Mouse (Mus musculus) neural tube, embryonic 14.5 days (tissue): ENCODE results near the gene Myl6b. TPM values are rescaled to one million over a fixed set of nuclear protein-coding genes. Genes with fewer than 3 reads are reported as not detected.
"Not testable (repeated sequence)": the region's sequence is repeated elsewhere in the genome, so short reads cannot be mapped to it uniquely, and the experiment has no call there.

Experiments
- ATAC-seq: fragments of 200-750 bp; cut with Nextera tagmentation; 2 replicates; pipeline ENCODE4 v1.8.0; 2017; ENCODE audit warnings: low read depth, mild to moderate bottlenecking, moderate TSS enrichment, moderate library complexity
- H3K27ac ChIP-seq: fragments of 300-500 bp; sonication (generic); 2 replicates; pipeline ENCODE4 v1.5.1; 2014; ENCODE audit warnings: low read depth, mild to moderate bottlenecking, control low read depth, low read length, moderate library complexity, mixed read lengths
- H3K27me3 ChIP-seq: fragments of 300-500 bp; sonication (generic); 2 replicates; pipeline ENCODE4 v1.6.1; 2014; ENCODE audit warnings: low read length; ENCODE audit not compliant: control insufficient read depth, insufficient read depth
- H3K36me3 ChIP-seq: fragments of 300-500 bp; sonication (generic); 2 replicates; pipeline ENCODE4 v1.6.1; 2014; ENCODE audit warnings: low read length, mixed read lengths; ENCODE audit not compliant: control insufficient read depth, insufficient read depth
- H3K4me1 ChIP-seq: fragments of 300-500 bp; sonication (generic); 2 replicates; pipeline ENCODE4 v1.6.1; 2014; ENCODE audit warnings: low read length; ENCODE audit not compliant: control insufficient read depth, insufficient read depth
- H3K4me2 ChIP-seq: fragments of 300-500 bp; sonication (generic); 2 replicates; pipeline ENCODE4 v1.6.1; 2014; ENCODE audit warnings: mild to moderate bottlenecking, low read depth, low read length, control low read depth
- H3K4me3 ChIP-seq: fragments of 300-500 bp; sonication (generic); 2 replicates; pipeline ENCODE4 v1.5.1; 2014; ENCODE audit warnings: low read depth, low read length, control low read depth, mixed read lengths
- H3K9ac ChIP-seq: fragments of 300-500 bp; sonication (generic); replicated peaks from 2 replicates; pipeline ENCODE4 v1.6.1; 2014; ENCODE audit warnings: low read depth, mild to moderate bottlenecking, control low read depth, low read length, mixed read lengths
- H3K9me3 ChIP-seq: fragments of 300-500 bp; sonication (generic); 2 replicates; pipeline ENCODE4 v1.6.1; 2016; ENCODE audit warnings: low read length; ENCODE audit not compliant: control insufficient read depth
- WGBS: fragments of 180-500 bp; shearing (Covaris S2); extraction: QIAGEN DNeasy Blood & Tissue Kit; methylation state at CpG from one replicate; pipeline ENCODE4 v1.1.7; 2014; 5-methylcytosine and 5-hydroxymethylcytosine counted together
- polyA plus RNA-seq: library from polyadenylated mRNA; unstranded; fragments of >200 nt; fragmentation: Nextera tagmentation; extraction: Ambion mirVana; gene quantifications from 2 replicates; pipeline ENCODE4 v1.2.1, GENCODE M21; 2014

The Myl6b gene
- polyA plus RNA-seq, 1 experiment from 2014 or later: 8.9 TPM

DNA sequence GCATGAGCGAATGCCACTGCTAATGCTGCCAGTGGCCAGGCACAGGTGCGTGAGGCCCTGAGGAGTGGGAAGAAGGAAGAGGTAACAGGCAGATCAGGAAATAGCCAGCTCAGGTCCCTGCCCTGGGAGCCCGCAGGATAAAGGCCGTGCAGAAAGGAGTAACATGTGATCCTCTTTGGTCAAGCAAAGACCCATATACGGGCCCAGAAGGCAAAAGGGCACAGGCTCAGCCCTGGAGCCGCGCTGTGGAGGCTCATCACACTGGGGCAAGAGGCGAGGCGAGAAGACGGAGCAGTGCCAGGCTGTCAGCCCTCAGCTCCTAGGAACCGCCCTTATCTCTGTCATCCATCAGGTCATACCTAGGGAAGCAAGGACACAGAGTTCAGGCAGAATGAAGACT is 11.8 kb upstream of the Myl6b start:
- Histone ChIP-seq H3K4me2 (no peak overlapping the region), H3K27ac (no peak overlapping the region), H3K9me3 (no peaks in the 10 kb centered on the region), H3K9ac (no peak overlapping the region), H3K36me3 (peaks cover 17% of the 10 kb centered on the region; the same call in 1 of the 2 replicates), H3K4me3 (no peak overlapping the region), H3K27me3 (no peaks in the 10 kb centered on the region), H3K4me1 (no peaks in the 10 kb centered on the region)
- no peak for ATAC-seq
- 91% methylated on average over 11 of the region's 11 CpGs for WGBS

DNA sequence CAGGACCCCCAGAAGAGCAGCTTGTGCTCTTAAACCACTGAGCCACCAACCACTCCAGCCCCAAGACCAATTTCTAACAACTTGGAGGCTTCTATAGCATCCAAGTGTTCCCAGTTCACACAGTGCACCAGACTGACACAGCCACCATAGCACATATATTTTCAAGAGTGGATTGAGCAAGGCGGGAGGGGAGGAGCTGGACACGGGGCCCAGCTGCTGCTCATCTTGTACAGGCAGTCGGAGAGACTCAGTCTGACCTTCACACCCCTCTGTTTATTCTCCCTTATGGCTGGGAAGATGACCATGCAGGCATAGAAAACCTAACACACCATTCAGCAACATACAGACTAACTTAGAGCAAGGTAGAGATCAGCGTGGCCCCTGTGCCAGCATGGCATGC is 11.3 kb upstream of the Myl6b start:
- Histone ChIP-seq H3K9me3 (no peaks in the 10 kb centered on the region), H3K36me3 (peaks cover 17% of the 10 kb centered on the region; the same call in 1 of the 2 replicates), H3K27ac (no peak overlapping the region), H3K4me3 (no peak overlapping the region), H3K4me2 (no peak overlapping the region), H3K9ac (no peak overlapping the region), H3K4me1 (no peaks in the 10 kb centered on the region), H3K27me3 (no peaks in the 10 kb centered on the region)
- WGBS: 88% methylated on average over 4 of the region's 4 CpGs
- no peak for ATAC-seq

DNA sequence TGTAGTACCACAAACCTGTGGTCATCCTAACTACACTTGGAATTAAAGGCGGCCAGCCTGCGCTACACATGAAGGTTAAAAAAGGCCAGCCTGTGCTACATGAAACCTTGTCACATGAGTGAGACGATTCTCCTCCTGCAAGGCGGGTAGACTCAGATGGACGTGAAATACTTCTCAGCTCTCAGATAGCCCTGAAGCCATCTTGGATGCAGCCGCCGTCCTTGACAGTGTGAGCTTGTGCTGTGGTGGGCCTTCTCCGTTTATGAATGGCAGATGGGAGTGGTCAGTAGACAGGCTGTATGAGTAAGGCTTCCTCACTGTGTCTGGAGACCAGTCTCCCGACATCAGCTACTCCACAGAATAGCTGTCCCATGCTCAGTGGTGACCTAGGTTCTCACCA is 10.7 kb upstream of the Myl6b start:
- no peaks in the 10 kb centered on the region for H3K9me3 ChIP-seq
- no peak for ATAC-seq
- peaks cover 17% of the 10 kb centered on the region; the same call in 1 of the 2 replicates for H3K36me3 ChIP-seq
- no peaks in the 10 kb centered on the region for H3K4me1 ChIP-seq
- H3K27ac ChIP-seq: no peak overlapping the region
- H3K4me3 ChIP-seq: no peak overlapping the region
- H3K27me3 ChIP-seq: no peaks in the 10 kb centered on the region
- H3K4me2 ChIP-seq: no peak overlapping the region
- 91% methylated on average over 9 of the region's 9 CpGs for WGBS
- no peak overlapping the region for H3K9ac ChIP-seq

DNA sequence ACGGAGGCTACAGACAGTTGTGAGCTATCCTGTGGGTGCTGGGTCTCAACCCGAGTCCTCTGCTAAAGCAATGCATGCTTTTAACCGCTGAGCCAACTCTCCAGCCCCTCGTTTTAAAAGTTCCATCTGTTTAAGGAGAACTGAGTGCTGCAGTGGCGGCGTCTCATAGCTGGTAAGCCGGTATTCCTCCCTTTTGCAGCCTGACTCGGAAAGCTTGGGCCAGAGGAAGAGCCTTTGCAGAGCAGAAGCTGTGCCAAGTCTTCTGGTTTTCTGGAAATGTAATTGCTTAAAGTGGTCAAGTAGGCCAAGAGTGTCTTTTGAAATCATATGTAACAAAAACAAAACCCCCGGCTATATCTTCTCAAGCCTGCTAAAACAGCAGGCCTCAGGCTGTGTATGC is 9.8 kb upstream of the Myl6b start:
- ATAC-seq: no peak
- H3K27me3 ChIP-seq: no peaks in the 10 kb centered on the region
- no peak overlapping the region for H3K4me3 ChIP-seq
- WGBS: 86% methylated on average over 9 of the region's 9 CpGs
- H3K36me3 ChIP-seq: peaks cover 17% of the 10 kb centered on the region; the same call in 1 of the 2 replicates
- no peak overlapping the region for H3K9ac ChIP-seq
- no peaks in the 10 kb centered on the region for H3K4me1 ChIP-seq
- H3K4me2 ChIP-seq: no peak overlapping the region
- no peak overlapping the region for H3K27ac ChIP-seq
- no peaks in the 10 kb centered on the region for H3K9me3 ChIP-seq

DNA sequence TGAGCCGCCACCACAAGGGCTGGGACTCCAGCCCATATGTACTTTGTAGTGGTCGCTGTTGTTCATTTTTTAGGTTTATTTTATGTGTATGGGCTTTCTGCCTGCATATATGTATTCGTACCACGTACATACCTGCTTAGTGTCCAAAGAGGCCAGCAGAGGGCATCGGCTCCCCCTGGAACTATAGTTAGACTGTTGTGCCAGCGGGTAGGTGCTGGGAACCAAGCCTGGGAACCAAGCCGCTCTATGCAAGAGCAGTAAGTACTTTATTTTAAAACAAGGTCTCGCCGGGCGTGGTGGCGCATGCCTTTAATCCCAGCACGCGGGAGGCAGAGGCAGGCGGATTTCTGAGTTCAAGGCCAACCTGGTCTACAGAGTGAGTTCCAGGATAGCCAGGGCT is 7.5 kb upstream of the Myl6b start:
- no peak overlapping the region for H3K27ac ChIP-seq
- no peak overlapping the region for H3K9ac ChIP-seq
- H3K4me3 ChIP-seq: no peak overlapping the region
- no peak for ATAC-seq
- H3K4me2 ChIP-seq: no peak overlapping the region
- H3K36me3 ChIP-seq: peaks cover 8% of the 10 kb centered on the region; the same call in 1 of the 2 replicates
- no peaks in the 10 kb centered on the region for H3K4me1 ChIP-seq
- no peaks in the 10 kb centered on the region for H3K9me3 ChIP-seq
- no peaks in the 10 kb centered on the region for H3K27me3 ChIP-seq
- WGBS: 95% methylated on average over 14 of the region's 14 CpGs

DNA sequence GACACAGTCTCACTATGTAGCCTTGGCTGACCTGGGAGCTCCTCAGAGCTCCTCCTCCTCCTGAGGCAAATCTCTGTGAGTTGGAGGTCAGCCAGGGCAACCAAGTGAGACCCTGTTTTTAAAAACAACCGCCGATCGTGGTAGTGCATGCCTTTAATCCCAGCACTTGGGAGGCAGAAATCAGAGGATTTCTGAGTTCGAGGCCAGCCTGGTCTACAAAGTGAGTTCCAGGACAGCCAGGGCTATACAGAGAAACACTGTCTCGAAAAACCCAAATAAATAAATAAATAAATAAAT is 6.8 kb upstream of the Myl6b start:
- not testable (repeated sequence) for H3K4me3 ChIP-seq, H3K4me2 ChIP-seq, H3K36me3 ChIP-seq, H3K4me1 ChIP-seq, ATAC-seq, H3K27ac ChIP-seq, H3K9ac ChIP-seq, H3K9me3 ChIP-seq, H3K27me3 ChIP-seq
- 83% methylated on average over 5 of the region's 5 CpGs for WGBS

DNA sequence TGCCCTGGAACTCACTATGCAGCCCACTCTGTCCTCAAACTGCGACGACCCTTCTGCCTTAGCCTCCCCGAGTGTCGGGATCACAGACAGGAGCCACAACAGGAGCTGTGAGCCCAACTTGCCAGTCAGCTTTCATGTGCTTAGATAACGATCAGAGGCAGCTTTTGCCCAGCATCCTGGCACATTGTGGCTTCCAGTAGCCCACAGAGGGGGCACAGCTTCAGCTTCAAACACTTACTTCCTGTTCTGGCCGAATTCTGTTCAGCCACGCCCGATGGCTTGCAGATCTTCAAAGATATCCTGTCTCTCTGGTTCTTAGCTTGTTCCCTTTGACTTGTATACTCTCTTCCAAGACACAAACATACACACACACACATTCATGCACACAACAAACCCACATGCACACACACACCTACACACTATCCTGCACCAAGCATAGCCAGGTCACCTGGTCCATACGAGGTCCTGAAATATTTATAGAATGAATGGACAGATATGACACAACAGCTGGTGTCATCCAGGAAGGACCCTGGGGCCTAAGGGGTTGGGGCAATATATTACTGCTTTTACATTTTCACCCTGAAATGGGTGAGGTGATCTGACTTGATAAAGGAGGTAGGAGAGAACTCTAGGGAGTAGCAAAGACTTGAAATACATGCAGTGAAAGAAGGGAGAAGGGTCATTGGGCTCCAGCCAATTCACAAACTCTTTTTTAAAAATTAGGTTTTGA is 6.3 kb upstream of the Myl6b start:
- 80% methylated on average over 9 of the region's 9 CpGs for WGBS
- Histone ChIP-seq H3K4me2 (no peak overlapping the region), H3K27ac (no peak overlapping the region), H3K4me1 (no peaks in the 10 kb centered on the region), H3K36me3 (0 out of 2 replicates have a peak, but pooled peaks cover 4% of the 10 kb centered on the region), H3K9me3 (no peaks in the 10 kb centered on the region), H3K4me3 (no peak overlapping the region), H3K9ac (no peak overlapping the region), H3K27me3 (no peaks in the 10 kb centered on the region)
- no peak for ATAC-seq

DNA sequence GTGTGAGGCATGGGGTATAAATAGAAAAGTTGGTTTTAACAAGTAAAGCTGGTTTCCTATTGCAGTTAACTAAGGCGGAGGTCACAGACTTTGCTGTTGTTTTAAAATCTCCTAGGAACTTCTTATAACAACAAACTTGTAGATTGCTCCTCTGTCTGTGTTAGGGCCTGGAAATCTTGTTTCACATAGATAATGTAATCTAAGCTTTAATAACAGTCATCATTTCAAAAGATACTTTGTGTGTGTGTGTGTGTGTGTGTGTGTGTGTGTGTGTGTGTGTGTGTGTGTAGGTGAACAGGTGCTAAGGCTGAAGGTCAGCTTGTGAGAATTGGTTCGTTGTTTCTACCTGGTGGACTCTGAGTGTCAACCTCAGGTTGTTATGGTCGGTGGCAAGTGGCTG is 5.5 kb upstream of the Myl6b start:
- Histone ChIP-seq H3K9ac (no peak overlapping the region), H3K4me3 (no peak overlapping the region), H3K36me3 (no peaks in the 10 kb centered on the region), H3K4me1 (peaks cover 6% of the 10 kb centered on the region; the same call in 1 of the 2 replicates), H3K27ac (no peak overlapping the region), H3K4me2 (no peak overlapping the region), H3K27me3 (no peaks in the 10 kb centered on the region), H3K9me3 (no peaks in the 10 kb centered on the region)
- whole genome bisulfite sequencing: 91% methylated on average over 3 of the region's 3 CpGs
- no peak for ATAC-seq

DNA sequence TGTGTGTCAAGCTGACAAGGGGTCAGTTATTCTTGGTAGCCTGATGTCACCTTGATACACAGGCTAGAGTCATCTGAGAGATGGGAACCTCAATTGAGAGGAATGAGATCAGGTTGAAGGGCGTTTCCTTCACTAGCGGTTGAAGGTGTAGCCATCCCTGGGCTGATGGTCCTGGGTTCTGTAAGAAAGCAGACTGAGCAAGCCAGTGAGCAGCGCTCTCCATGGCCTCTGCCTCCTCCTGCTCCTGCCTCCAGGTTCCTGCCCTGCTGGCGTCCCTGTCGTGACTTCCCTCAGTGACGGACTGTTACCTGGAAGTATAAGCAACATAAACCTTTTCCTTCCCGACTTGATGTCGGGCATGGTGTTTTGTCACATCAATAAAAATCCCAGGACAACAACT is 5.0 kb upstream of the Myl6b start:
- Histone ChIP-seq H3K4me2 (no peak overlapping the region), H3K9me3 (no peaks in the 10 kb centered on the region), H3K36me3 (no peaks in the 10 kb centered on the region), H3K27ac (no peak overlapping the region), H3K9ac (no peak overlapping the region), H3K4me1 (peaks cover 6% of the 10 kb centered on the region; the same call in 1 of the 2 replicates), H3K4me3 (no peak overlapping the region), H3K27me3 (no peaks in the 10 kb centered on the region)
- WGBS: 72% methylated on average over 8 of the region's 8 CpGs
- no peak for ATAC-seq
